Mouse (Mus musculus) heart, postnatal 14 days (tissue): ENCODE measurements at regions not wholly inside any gene's neighbourhood (a gene's known extent, or its start where the extent isn't known, plus 50 kb on each side); places are given as distances from the start of the nearest gene placed in this dataset.

Experiments used
- DNase-seq, 2 experiments: peaks; one replicate each; pipeline ENCODE4 v3.0.0; 2021 to 2022
- intact Hi-C: fragments of 180-260 bp; cut with DNase I; formaldehyde crosslinking; loops from one replicate; pipeline ENCODE4 v1.15.1; 2025
- microRNA-seq, 2 experiments: library from miRNA; unstranded; fragments of <30 nt; microRNA quantifications; one replicate each; pipeline ENCODE4 v1.2.0; 2021 to 2022

GRCm38 (mm10) chr2:159734576-159734975 lies 599.4 kb downstream of the Gm826 start:
- DNase-seq, result no peak
- intact Hi-C loops, result loop anchor here (10.0 kb wide), 1 partner anchor 250 kb away; no protein-coding TSS in a partner anchor

- intact Hi-C loops, result no loop called here
- peak in 1 of 2 experiments; percentile 13 for DNase-seq
Observed at GRCm38 (mm10) chr2:159755541-159756011, 578.4 kb downstream of the Gm826 start.

- DNase-seq, result no peak
- intact Hi-C loops, result no loop called here
Observed at GRCm38 (mm10) chr2:159760806-159761205, 573.2 kb downstream of the Gm826 start.

GRCm38 (mm10) chr2:159763115-159763514 lies 570.8 kb downstream of the Gm826 start:
- intact Hi-C loops, result no loop called here
- no peak for DNase-seq

Small RNAs in the stretch of these regions (microRNA-seq; reads per million reads assigned to microRNA genes)
- 0 reads per million in 2 experiments for gene Gm44319
